Mouse (Mus musculus): ENCODE results near the gene Ooep. TPM values are rescaled to one million over a fixed set of nuclear protein-coding genes. Genes with fewer than 3 reads are reported as not detected.
"Not testable (repeated sequence)": the region's sequence is repeated elsewhere in the genome, so short reads cannot be mapped to it uniquely, and the experiment has no call there.

Gene Ooep
- total and polyA plus RNA-seq, 3 experiments = not detected

GRCm38 (mm10) chr9:78349141-78349540 lies 29.4 kb downstream of the Ooep start:
- H3K9me3 ChIP-seq (replicated peaks; ENCODE audit: low read length); H3K36me3 ChIP-seq (replicated peaks in 1 of 2; ENCODE audit: control insufficient read depth in 1 of 2, insufficient read depth in 1 of 2, low read length in 1 of 2); H3K27ac ChIP-seq (ENCODE audit: insufficient read depth, low read depth); H3K4me1 ChIP-seq (ENCODE audit: control insufficient read depth in 1 of 2, insufficient read depth in 2 of 2); dilution Hi-C loops (cut with MboI; ENCODE audit: extremely low pct_ligation_motif_present, extremely low pct_unique_long_range_greater_than_20kb, low sequenced_read_pairs); in situ Hi-C loops (cut with MboI; ENCODE audit: low pct_ligation_motif_present, low pct_unique_long_range_greater_than_20kb, low sequenced_read_pairs); H3K4me2 ChIP-seq (ENCODE audit: insufficient read depth, low read depth, poor library complexity, severe bottlenecking); DNase-seq (ENCODE audit: extremely low read depth); H3K4me3 ChIP-seq (replicated peaks in 1 of 3; ENCODE audit: low read depth in 2 of 3, low read length in 2 of 3, poor library complexity in 1 of 3); H3K9ac ChIP-seq (ENCODE audit: insufficient read depth, low read depth); H3K79me2 ChIP-seq (replicated peaks; ENCODE audit: control insufficient read depth, extremely low read depth, insufficient read depth, poor library complexity, severe bottlenecking): not testable (repeated sequence)
- H3K27me3 ChIP-seq (replicated peaks) = peaks cover 24% of the 10 kb centered on the region

- H3K27ac ChIP-seq (ENCODE audit: insufficient read depth, low read depth); H3K36me3 ChIP-seq (replicated peaks in 1 of 2; ENCODE audit: control insufficient read depth in 1 of 2, insufficient read depth in 1 of 2, low read length in 1 of 2); H3K4me2 ChIP-seq (ENCODE audit: insufficient read depth, low read depth, poor library complexity, severe bottlenecking); dilution Hi-C loops (cut with MboI; ENCODE audit: extremely low pct_ligation_motif_present, extremely low pct_unique_long_range_greater_than_20kb, low sequenced_read_pairs); H3K9me3 ChIP-seq (replicated peaks; ENCODE audit: low read length); in situ Hi-C loops (cut with MboI; ENCODE audit: low pct_ligation_motif_present, low pct_unique_long_range_greater_than_20kb, low sequenced_read_pairs); H3K9ac ChIP-seq (ENCODE audit: insufficient read depth, low read depth); H3K79me2 ChIP-seq (replicated peaks; ENCODE audit: control insufficient read depth, extremely low read depth, insufficient read depth, poor library complexity, severe bottlenecking); DNase-seq (ENCODE audit: extremely low read depth); H3K4me1 ChIP-seq (ENCODE audit: control insufficient read depth in 1 of 2, insufficient read depth in 2 of 2); H3K4me3 ChIP-seq (replicated peaks in 1 of 3; ENCODE audit: low read depth in 2 of 3, low read length in 2 of 3, poor library complexity in 1 of 3): not testable (repeated sequence)
- H3K27me3 ChIP-seq (replicated peaks) = peaks cover 29% of the 10 kb centered on the region
These were observed 30.1 kb downstream of the Ooep start for GRCm38 (mm10) chr9:78348206-78349004.

GRCm38 (mm10) chr9:78347004-78347403 lies 31.5 kb downstream of the Ooep start:
- in situ Hi-C loops (cut with MboI; ENCODE audit: low pct_ligation_motif_present, low pct_unique_long_range_greater_than_20kb, low sequenced_read_pairs) (no loop called here), dilution Hi-C loops (cut with MboI; ENCODE audit: extremely low pct_ligation_motif_present, extremely low pct_unique_long_range_greater_than_20kb, low sequenced_read_pairs) (no loop called here)
- no peak for DNase-seq (ENCODE audit: extremely low read depth)
- no peaks in the 10 kb centered on the region for H3K9me3 ChIP-seq (replicated peaks; ENCODE audit: low read length)
- no peak overlapping the region for H3K4me2 ChIP-seq (ENCODE audit: insufficient read depth, low read depth, poor library complexity, severe bottlenecking)
- no peaks in the 10 kb centered on the region for H3K79me2 ChIP-seq (replicated peaks; ENCODE audit: control insufficient read depth, extremely low read depth, insufficient read depth, poor library complexity, severe bottlenecking)
- H3K4me1 ChIP-seq (ENCODE audit: control insufficient read depth in 1 of 2, insufficient read depth in 2 of 2) = no peaks in the 10 kb centered on the region
- H3K27ac ChIP-seq (ENCODE audit: insufficient read depth, low read depth) = no peak overlapping the region
- H3K4me3 ChIP-seq (replicated peaks in 1 of 3; ENCODE audit: low read depth in 2 of 3, low read length in 2 of 3, poor library complexity in 1 of 3) = no peak overlapping the region
- H3K9ac ChIP-seq (ENCODE audit: insufficient read depth, low read depth) = no peak overlapping the region
- peaks cover 25% of the 10 kb centered on the region for H3K27me3 ChIP-seq (replicated peaks)
- TF ChIP-seq ETS1 (conservative IDR thresholded peaks at IDR 0.05; ENCODE audit: low read depth, low read length) (no peak), MYC (IDR thresholded peaks at IDR 0.05; ENCODE audit: low read depth, low read length) (no peak), USF1 (IDR thresholded peaks at IDR 0.05; ENCODE audit: low read depth, low read length) (no peak), MEF2A (IDR thresholded peaks at IDR 0.05; ENCODE audit: borderline replicate concordance, low read depth, low read length) (no peak), ELF1 (IDR thresholded peaks at IDR 0.05; ENCODE audit: low read depth, low read length) (no peak), EP300 (IDR thresholded peaks at IDR 0.05; ENCODE audit: low read length) (no peak), KAT2A (IDR thresholded peaks at IDR 0.05; ENCODE audit: insufficient replicate concordance, low read length) (no peak), CTCF (conservative IDR thresholded peaks at IDR 0.05 in 1 of 2, IDR thresholded peaks at IDR 0.05 in 1 of 2; ENCODE audit: low read depth in 2 of 2, low read length in 2 of 2) (no peak), ZNF384 (IDR thresholded peaks at IDR 0.05; ENCODE audit: low read depth, low read length) (no peak), ZKSCAN1 (IDR thresholded peaks at IDR 0.05; ENCODE audit: borderline replicate concordance, low read depth, low read length) (no peak), RAD21 (IDR thresholded peaks at IDR 0.05; ENCODE audit: low read depth, low read length) (no peak), IRF4 (IDR thresholded peaks at IDR 0.05; ENCODE audit: low read depth, low read length) (no peak), MXI1 (IDR thresholded peaks at IDR 0.05; ENCODE audit: low read depth, low read length) (no peak), TBP (conservative IDR thresholded peaks at IDR 0.05; ENCODE audit: low read depth, low read length) (no peak), BHLHE40 (IDR thresholded peaks at IDR 0.05; ENCODE audit: low read depth, low read length) (no peak), ZC3H11A (IDR thresholded peaks at IDR 0.05; ENCODE audit: low read depth, low read length) (no peak), SMC3 (IDR thresholded peaks at IDR 0.05; ENCODE audit: low read depth, low read length) (no peak), CHD1 (IDR thresholded peaks at IDR 0.05; ENCODE audit: low read depth, low read length) (no peak)
- H3K36me3 ChIP-seq (replicated peaks in 1 of 2; ENCODE audit: control insufficient read depth in 1 of 2, insufficient read depth in 1 of 2, low read length in 1 of 2) = no peaks in the 10 kb centered on the region

GRCm38 (mm10) chr9:78345235-78345634 lies 33.3 kb downstream of the Ooep start:
- dilution Hi-C loops (cut with MboI; ENCODE audit: extremely low pct_ligation_motif_present, extremely low pct_unique_long_range_greater_than_20kb, low sequenced_read_pairs); H3K4me3 ChIP-seq (replicated peaks in 1 of 3; ENCODE audit: low read depth in 2 of 3, low read length in 2 of 3, poor library complexity in 1 of 3); H3K79me2 ChIP-seq (replicated peaks; ENCODE audit: control insufficient read depth, extremely low read depth, insufficient read depth, poor library complexity, severe bottlenecking); H3K9me3 ChIP-seq (replicated peaks; ENCODE audit: low read length); in situ Hi-C loops (cut with MboI; ENCODE audit: low pct_ligation_motif_present, low pct_unique_long_range_greater_than_20kb, low sequenced_read_pairs); H3K9ac ChIP-seq (ENCODE audit: insufficient read depth, low read depth); DNase-seq (ENCODE audit: extremely low read depth); H3K27ac ChIP-seq (ENCODE audit: insufficient read depth, low read depth); H3K4me1 ChIP-seq (ENCODE audit: control insufficient read depth in 1 of 2, insufficient read depth in 2 of 2); H3K4me2 ChIP-seq (ENCODE audit: insufficient read depth, low read depth, poor library complexity, severe bottlenecking); H3K36me3 ChIP-seq (replicated peaks in 1 of 2; ENCODE audit: control insufficient read depth in 1 of 2, insufficient read depth in 1 of 2, low read length in 1 of 2): not testable (repeated sequence)
- H3K27me3 ChIP-seq (replicated peaks) = peaks cover 20% of the 10 kb centered on the region

Data from CH12.LX (cell line).